Mouse (Mus musculus): ENCODE results near the gene Purb. TPM values are rescaled to one million over a fixed set of nuclear protein-coding genes. Genes with fewer than 3 reads are reported as not detected.
A peak's percentile ranks its signal among the peaks of the same experiment; 100 is the strongest.
"Not testable (repeated sequence)": the region's sequence is repeated elsewhere in the genome, so short reads cannot be mapped to it uniquely, and the experiment has no call there.

Gene Purb
- polyA plus RNA-seq, 1 experiment = 0.95 TPM

GRCm38 (mm10) chr11:6443102-6443501 is 32.6 kb downstream of the Purb start:
- H3K4me3 ChIP-seq (replicated peaks) = peak overlapping the region; percentile 97
- peaks cover 45% of the 10 kb centered on the region for H3K36me3 ChIP-seq (ENCODE audit: control insufficient read depth)
- peaks cover 6% of the 10 kb centered on the region for H3K27me3 ChIP-seq (ENCODE audit: control insufficient read depth)
- peaks cover 37% of the 10 kb centered on the region for H3K4me1 ChIP-seq (ENCODE audit: control insufficient read depth)
- H3K9me3 ChIP-seq (ENCODE audit: control insufficient read depth, low read length) = peaks cover 5% of the 10 kb centered on the region
- TF ChIP-seq GATA1 (IDR thresholded peaks at IDR 0.05; ENCODE audit: low read length) = no peak

- Histone ChIP-seq H3K4me3 (replicated peaks) (peak overlapping the region; percentile 97), H3K9me3 (ENCODE audit: control insufficient read depth, low read length) (peaks cover 3% of the 10 kb centered on the region), H3K36me3 (ENCODE audit: control insufficient read depth) (peaks cover 51% of the 10 kb centered on the region), H3K4me1 (ENCODE audit: control insufficient read depth) (peaks cover 39% of the 10 kb centered on the region), H3K27me3 (ENCODE audit: control insufficient read depth) (peaks cover 5% of the 10 kb centered on the region)
- TF ChIP-seq TAL1 (IDR thresholded peaks at IDR 0.05; ENCODE audit: low read length) (no peak), GATA1 (IDR thresholded peaks at IDR 0.05; ENCODE audit: low read length) (no peak)
These were observed 33.2 kb downstream of the Purb start for GRCm38 (mm10) chr11:6442566-6442965.

GRCm38 (mm10) chr11:6440171-6440570 is 35.5 kb downstream of the Purb start:
- Histone ChIP-seq H3K36me3 (ENCODE audit: control insufficient read depth) (peaks cover 75% of the 10 kb centered on the region), H3K4me1 (ENCODE audit: control insufficient read depth) (peaks cover 27% of the 10 kb centered on the region)

GRCm38 (mm10) chr11:6437667-6438066 is 38.0 kb downstream of the Purb start:
- no peaks in the 10 kb centered on the region for H3K9me3 ChIP-seq (ENCODE audit: control insufficient read depth, low read length)
- H3K4me3 ChIP-seq (replicated peaks) = no peak overlapping the region
- H3K36me3 ChIP-seq (ENCODE audit: control insufficient read depth) = peaks cover 97% of the 10 kb centered on the region
- H3K4me1 ChIP-seq (ENCODE audit: control insufficient read depth) = peaks cover 17% of the 10 kb centered on the region
- TF ChIP-seq GATA1 (IDR thresholded peaks at IDR 0.05; ENCODE audit: low read length) (no peak), TAL1 (IDR thresholded peaks at IDR 0.05; ENCODE audit: low read length) (no peak)
- H3K27me3 ChIP-seq (ENCODE audit: control insufficient read depth) = no peaks in the 10 kb centered on the region

More at GRCm38 (mm10) chr11:6440171-6440570, 35.5 kb downstream of the Purb start:
- TF ChIP-seq GATA1 (IDR thresholded peaks at IDR 0.05; ENCODE audit: low read length) = no peak
- no peak for TF ChIP-seq TAL1 (IDR thresholded peaks at IDR 0.05; ENCODE audit: low read length)
- no peaks in the 10 kb centered on the region for H3K9me3 ChIP-seq (ENCODE audit: control insufficient read depth, low read length)
- no peak overlapping the region for H3K4me3 ChIP-seq (replicated peaks)
- H3K27me3 ChIP-seq (ENCODE audit: control insufficient read depth) = no peaks in the 10 kb centered on the region

- Histone ChIP-seq H3K4me3 (replicated peaks) (no peak overlapping the region), H3K36me3 (ENCODE audit: control insufficient read depth) (peaks cover 98% of the 10 kb centered on the region), H3K27me3 (ENCODE audit: control insufficient read depth) (no peaks in the 10 kb centered on the region), H3K9me3 (ENCODE audit: control insufficient read depth, low read length) (no peaks in the 10 kb centered on the region), H3K4me1 (ENCODE audit: control insufficient read depth) (peaks cover 6% of the 10 kb centered on the region)
- no peak for TF ChIP-seq TAL1 (IDR thresholded peaks at IDR 0.05; ENCODE audit: low read length)
- no peak for TF ChIP-seq GATA1 (IDR thresholded peaks at IDR 0.05; ENCODE audit: low read length)
These were observed 39.3 kb downstream of the Purb start for GRCm38 (mm10) chr11:6436442-6436841.

- Histone ChIP-seq H3K27me3 (ENCODE audit: control insufficient read depth) (no peaks in the 10 kb centered on the region), H3K9me3 (ENCODE audit: control insufficient read depth, low read length) (no peaks in the 10 kb centered on the region), H3K36me3 (ENCODE audit: control insufficient read depth) (peaks cover 99% of the 10 kb centered on the region), H3K4me1 (ENCODE audit: control insufficient read depth) (no peaks in the 10 kb centered on the region; the same call in 1 of the 2 replicates), H3K4me3 (replicated peaks) (no peak overlapping the region)
- TF ChIP-seq TAL1 (IDR thresholded peaks at IDR 0.05; ENCODE audit: low read length) = no peak
- no peak for TF ChIP-seq GATA1 (IDR thresholded peaks at IDR 0.05; ENCODE audit: low read length)
These were observed 45.5 kb downstream of the Purb start for GRCm38 (mm10) chr11:6430186-6430585.

GRCm38 (mm10) chr11:6420722-6421350 is 54.9 kb downstream of the Purb start:
- TF ChIP-seq GATA1 (IDR thresholded peaks at IDR 0.05; ENCODE audit: low read length) (no peak), TAL1 (IDR thresholded peaks at IDR 0.05; ENCODE audit: low read length) (no peak)
- H3K4me1 ChIP-seq (ENCODE audit: control insufficient read depth) = peaks cover 34% of the 10 kb centered on the region
- no peak overlapping the region for H3K4me3 ChIP-seq (replicated peaks)
- no peaks in the 10 kb centered on the region for H3K9me3 ChIP-seq (ENCODE audit: control insufficient read depth, low read length)
- H3K36me3 ChIP-seq (ENCODE audit: control insufficient read depth) = peaks cover 83% of the 10 kb centered on the region
- H3K27me3 ChIP-seq (ENCODE audit: control insufficient read depth) = no peaks in the 10 kb centered on the region

- Histone ChIP-seq H3K9me3 (ENCODE audit: control insufficient read depth, low read length) (no peaks in the 10 kb centered on the region), H3K36me3 (ENCODE audit: control insufficient read depth) (peaks cover 79% of the 10 kb centered on the region), H3K4me1 (ENCODE audit: control insufficient read depth) (peaks cover 40% of the 10 kb centered on the region), H3K4me3 (replicated peaks) (no peak overlapping the region), H3K27me3 (ENCODE audit: control insufficient read depth) (no peaks in the 10 kb centered on the region)
- TF ChIP-seq GATA1 (IDR thresholded peaks at IDR 0.05; ENCODE audit: low read length) (no peak), TAL1 (IDR thresholded peaks at IDR 0.05; ENCODE audit: low read length) (no peak)
These were observed 55.4 kb downstream of the Purb start for GRCm38 (mm10) chr11:6420283-6420703.

GRCm38 (mm10) chr11:6419156-6419555 is 56.6 kb downstream of the Purb start:
- peaks cover 79% of the 10 kb centered on the region for H3K36me3 ChIP-seq (ENCODE audit: control insufficient read depth)
- H3K27me3 ChIP-seq (ENCODE audit: control insufficient read depth); H3K9me3 ChIP-seq (ENCODE audit: control insufficient read depth, low read length); H3K4me3 ChIP-seq (replicated peaks): not testable (repeated sequence)
- peaks cover 51% of the 10 kb centered on the region for H3K4me1 ChIP-seq (ENCODE audit: control insufficient read depth)

- TF ChIP-seq TAL1 (IDR thresholded peaks at IDR 0.05; ENCODE audit: low read length) (no peak), GATA1 (IDR thresholded peaks at IDR 0.05; ENCODE audit: low read length) (no peak)
- peaks cover 8% of the 10 kb centered on the region for H3K9me3 ChIP-seq (ENCODE audit: control insufficient read depth, low read length)
- peaks cover 78% of the 10 kb centered on the region for H3K36me3 ChIP-seq (ENCODE audit: control insufficient read depth)
- H3K4me1 ChIP-seq (ENCODE audit: control insufficient read depth) = peaks cover 51% of the 10 kb centered on the region
- H3K4me3 ChIP-seq (replicated peaks) = no peak overlapping the region
- no peaks in the 10 kb centered on the region for H3K27me3 ChIP-seq (ENCODE audit: control insufficient read depth)
These were observed 57.0 kb downstream of the Purb start for GRCm38 (mm10) chr11:6418751-6419150.

Other genes starting within 250 kb of the Purb start
- gene Npc1l1, start 245.8 kb downstream of the Purb start, polyA plus RNA-seq (2012) = not detected in 2 replicates
- 0.36 and 0.37 TPM in 2 replicates for gene Ddx56, start 208.1 kb downstream of the Purb start, polyA plus RNA-seq (2012)
- 3.1 and 3.2 TPM in 2 replicates for gene Tmed4, start 201.0 kb downstream of the Purb start, polyA plus RNA-seq (2012)
- gene Ogdh, start 184.3 kb downstream of the Purb start, polyA plus RNA-seq (2012) = 13.2 and 19.7 TPM in 2 replicates
- gene Zmiz2, start 86.8 kb downstream of the Purb start, polyA plus RNA-seq (2012) = 13.1 and 13.2 TPM in 2 replicates
- gene Ppia, start 60.5 kb downstream of the Purb start, polyA plus RNA-seq (2012) = 5.4 and 5.5 TPM in 2 replicates
- gene H2afv, start 31.5 kb downstream of the Purb start, polyA plus RNA-seq (2012) = 4.5 and 8.0 TPM in 2 replicates
- gene Myo1g, start 45.0 kb upstream of the Purb start, polyA plus RNA-seq (2012) = 0.15 and 0.20 TPM in 2 replicates
- gene Ccm2, start 71.0 kb upstream of the Purb start, polyA plus RNA-seq (2012) = 2.3 and 2.8 TPM in 2 replicates
- 1.7 and 3.1 TPM in 2 replicates for gene Nacad, start 130.1 kb upstream of the Purb start, polyA plus RNA-seq (2012)
- 6.6 and 9.6 TPM in 2 replicates for gene Tbrg4, start 150.2 kb upstream of the Purb start, polyA plus RNA-seq (2012)
- not detected in 2 replicates for gene Wap, start 162.7 kb upstream of the Purb start, polyA plus RNA-seq (2012)
- not detected in 2 replicates for gene Ramp3, start 182.6 kb upstream of the Purb start, polyA plus RNA-seq (2012)